Mouse (Mus musculus) heart, embryonic 11.5 days (tissue): Measurements from ENCODE around the gene Rasip1. TPM values are rescaled to one million over a fixed set of nuclear protein-coding genes. Genes with fewer than 3 reads are reported as not detected.
A peak's percentile ranks its signal among the peaks of the same experiment; 100 is the strongest.

Experiments used
- ATAC-seq: fragments of 200-750 bp; cut with Nextera tagmentation; replicated peaks from 2 replicates; pipeline ENCODE4 v1.8.0; 2017; ENCODE audit warnings: moderate library complexity; ENCODE audit not compliant: insufficient number of reproducible peaks, low FRiP score, low TSS enrichment
- H3K27ac ChIP-seq: fragments of 300-500 bp; sonication (generic); 2 replicates; pipeline ENCODE4 v1.5.1; 2014; ENCODE audit warnings: mild to moderate bottlenecking, low read depth, low read length
- H3K27me3 ChIP-seq: fragments of 300-500 bp; sonication (generic); 2 replicates; pipeline ENCODE4 v1.6.1; 2014; ENCODE audit warnings: mild to moderate bottlenecking, low read length, mixed read lengths; ENCODE audit not compliant: control insufficient read depth, insufficient read depth
- H3K36me3 ChIP-seq: fragments of 300-500 bp; sonication (generic); 2 replicates; pipeline ENCODE4 v1.6.1; 2014; ENCODE audit warnings: mild to moderate bottlenecking, low read length, moderate library complexity, mixed read lengths; ENCODE audit not compliant: control insufficient read depth, insufficient read depth
- H3K4me1 ChIP-seq: fragments of 300-500 bp; sonication (generic); 2 replicates; pipeline ENCODE4 v1.6.1; 2014; ENCODE audit warnings: low read length; ENCODE audit not compliant: control insufficient read depth, insufficient read depth
- H3K4me2 ChIP-seq: fragments of 300-500 bp; sonication (generic); 2 replicates; pipeline ENCODE4 v1.6.1; 2014; ENCODE audit warnings: mild to moderate bottlenecking, moderate library complexity
- H3K4me3 ChIP-seq: fragments of 300-500 bp; sonication (generic); 2 replicates; pipeline ENCODE4 v1.5.1; 2014; ENCODE audit warnings: low read depth, low read length
- H3K9ac ChIP-seq: fragments of 300-500 bp; sonication (generic); 2 replicates; pipeline ENCODE4 v1.6.1; 2014; ENCODE audit warnings: mild to moderate bottlenecking, low read depth, low read length, moderate library complexity
- H3K9me3 ChIP-seq: fragments of 300-500 bp; sonication (generic); replicated peaks from 2 replicates; pipeline ENCODE4 v1.6.1; 2016; ENCODE audit warnings: low read length; ENCODE audit not compliant: control insufficient read depth
- WGBS: fragments of 180-500 bp; shearing (Covaris S2); extraction: QIAGEN DNeasy Blood & Tissue Kit; methylation state at CpG from one replicate; pipeline ENCODE4 v1.1.7; 2014; ENCODE audit not compliant: insufficient replicate concordance; 5-methylcytosine and 5-hydroxymethylcytosine counted together
- polyA plus RNA-seq: library from polyadenylated mRNA; unstranded; fragments of >200 nt; fragmentation: Nextera tagmentation; extraction: Ambion mirVana; gene quantifications from 2 replicates; pipeline ENCODE4 v1.2.1, GENCODE M21; 2014

Gene Rasip1
- polyA plus RNA-seq, 1 experiment from 2014 or later: 14.5 TPM

GRCm38 (mm10) chr7:45617042-45617695 lies 10.1 kb upstream of the Rasip1 start, which contains the start of gene Fut1:
Gene Fut1 (plus strand): TSS chr7:45617289.
- Histone ChIP-seq H3K4me3 (peak within 1 kb of the TSS; percentile 1; the same call in 1 of the 2 replicates), H3K27me3 (peaks cover 49% of the 10 kb centered on the region), H3K9ac (no peak within 1 kb of the TSS), H3K4me2 (peak within 1 kb of the TSS; percentile 9; the same call in 1 of the 2 replicates), H3K36me3 (no peaks in the 10 kb centered on the region), H3K9me3 (no peaks in the 10 kb centered on the region), H3K27ac (no peak within 1 kb of the TSS), H3K4me1 (0 out of 2 replicates have a peak, but pooled peaks cover 3% of the 10 kb centered on the region)
- no peak for ATAC-seq
- 7% methylated on average over 31 of the region's 31 CpGs for WGBS

DNA sequence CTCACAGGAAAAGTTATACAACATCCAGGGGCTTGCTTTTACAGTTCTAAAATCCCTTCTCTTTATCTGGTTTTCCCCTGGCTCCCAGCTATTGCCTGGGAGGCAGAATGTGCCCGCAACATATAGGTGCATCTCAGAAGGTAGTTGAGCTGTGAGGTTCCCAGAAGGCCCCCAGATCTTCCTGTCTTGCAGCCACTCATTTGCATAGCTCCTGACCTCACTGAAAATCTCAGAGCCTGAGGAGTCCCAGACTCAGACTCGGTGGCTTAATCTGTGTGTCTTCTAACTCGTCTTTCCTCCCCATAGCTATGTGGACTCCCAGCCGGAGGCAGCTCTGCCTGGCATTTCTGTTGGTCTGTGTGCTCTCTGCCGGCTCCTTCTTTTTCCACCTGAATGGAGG lies 9.0 kb upstream of the Rasip1 start:
- H3K4me1 ChIP-seq: 0 out of 2 replicates have a peak, but pooled peaks cover 3% of the 10 kb centered on the region
- H3K4me2 ChIP-seq: no peak overlapping the region
- 68% methylated on average over 5 of the region's 5 CpGs for WGBS
- ATAC-seq: no peak
- no peak overlapping the region for H3K4me3 ChIP-seq
- H3K36me3 ChIP-seq: no peaks in the 10 kb centered on the region
- H3K27me3 ChIP-seq: peaks cover 49% of the 10 kb centered on the region
- H3K9me3 ChIP-seq: no peaks in the 10 kb centered on the region; the same call in 1 of the 2 replicates
- no peak overlapping the region for H3K27ac ChIP-seq
- no peak overlapping the region for H3K9ac ChIP-seq

DNA sequence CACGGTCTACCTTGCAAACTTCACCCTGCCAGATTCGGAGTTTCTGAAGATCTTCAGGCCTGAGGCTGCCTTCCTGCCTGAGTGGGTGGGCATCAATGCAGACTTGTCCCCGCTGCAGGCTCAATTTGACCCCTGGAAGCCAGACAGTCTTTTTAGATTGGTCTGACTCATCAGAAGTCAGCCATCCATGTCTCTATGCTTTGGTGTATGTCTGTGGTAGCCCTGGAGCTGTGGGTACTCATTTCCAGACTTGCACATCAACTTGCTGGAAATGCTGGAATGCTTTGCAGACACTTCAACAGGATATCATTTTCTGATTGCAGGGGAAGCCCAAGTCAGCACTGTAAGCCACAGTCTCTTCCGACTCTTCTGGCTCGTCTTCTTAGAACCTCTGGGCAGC lies 7.7 kb upstream of the Rasip1 start:
- Histone ChIP-seq H3K36me3 (no peaks in the 10 kb centered on the region), H3K27ac (no peak overlapping the region), H3K4me3 (no peak overlapping the region), H3K9me3 (no peaks in the 10 kb centered on the region; the same call in 1 of the 2 replicates), H3K9ac (no peak overlapping the region), H3K4me2 (no peak overlapping the region), H3K27me3 (peaks cover 49% of the 10 kb centered on the region), H3K4me1 (0 out of 2 replicates have a peak, but pooled peaks cover 3% of the 10 kb centered on the region)
- ATAC-seq: no peak
- 85% methylated on average over 5 of the region's 5 CpGs for WGBS

- no peaks in the 10 kb centered on the region for H3K36me3 ChIP-seq
- peak within 1 kb of the TSS; percentile 40 for H3K4me2 ChIP-seq
- ATAC-seq: 0 out of 2 replicates have a peak, but pooled peaks have one; percentile 9
- no peak within 1 kb of the TSS for H3K4me3 ChIP-seq
- 0 out of 2 replicates have a peak, but pooled peaks cover 3% of the 10 kb centered on the region for H3K4me1 ChIP-seq
- WGBS: 20% methylated on average over 9 of the region's 9 CpGs
- peaks cover 37% of the 10 kb centered on the region for H3K27me3 ChIP-seq
- H3K9me3 ChIP-seq: no peaks in the 10 kb centered on the region; the same call in 1 of the 2 replicates
- H3K9ac ChIP-seq: no peak within 1 kb of the TSS
- H3K27ac ChIP-seq: no peak within 1 kb of the TSS
Measured at GRCm38 (mm10) chr7:45621443-45621842, 5.8 kb upstream of the Rasip1 start, which contains the start of gene Izumo1. Gene Izumo1 (plus strand): TSS chr7:45621811.

DNA sequence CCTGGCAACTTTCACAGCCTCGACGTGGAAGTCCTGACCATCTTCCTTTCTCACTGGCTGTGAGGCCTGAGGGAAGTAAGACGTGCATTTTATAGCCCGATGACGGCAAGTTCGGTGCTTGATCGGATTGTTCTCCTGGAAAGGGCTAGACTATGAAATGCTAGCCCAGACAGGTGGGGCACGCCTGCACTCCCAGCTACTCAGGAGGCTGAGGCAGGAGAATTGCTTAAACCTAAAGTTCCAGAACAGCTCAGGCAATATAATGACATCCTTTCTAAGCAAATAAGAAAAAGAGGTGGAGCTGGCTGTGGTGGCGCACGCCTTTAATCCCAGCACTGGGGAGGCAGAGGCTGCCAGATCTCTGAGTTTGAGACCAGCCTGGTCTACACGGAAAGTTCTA lies 3.8 kb upstream of the Rasip1 start:
- peaks cover 3% of the 10 kb centered on the region; the same call in 1 of the 2 replicates for H3K4me1 ChIP-seq
- H3K27ac ChIP-seq: no peak overlapping the region
- peaks cover 30% of the 10 kb centered on the region for H3K27me3 ChIP-seq
- no peak overlapping the region for H3K9ac ChIP-seq
- H3K4me3 ChIP-seq: no peak overlapping the region
- H3K9me3 ChIP-seq: no peaks in the 10 kb centered on the region; the same call in 1 of the 2 replicates
- no peaks in the 10 kb centered on the region for H3K36me3 ChIP-seq
- no peak for ATAC-seq
- no peak overlapping the region for H3K4me2 ChIP-seq
- 88% methylated on average over 11 of the region's 11 CpGs for WGBS

DNA sequence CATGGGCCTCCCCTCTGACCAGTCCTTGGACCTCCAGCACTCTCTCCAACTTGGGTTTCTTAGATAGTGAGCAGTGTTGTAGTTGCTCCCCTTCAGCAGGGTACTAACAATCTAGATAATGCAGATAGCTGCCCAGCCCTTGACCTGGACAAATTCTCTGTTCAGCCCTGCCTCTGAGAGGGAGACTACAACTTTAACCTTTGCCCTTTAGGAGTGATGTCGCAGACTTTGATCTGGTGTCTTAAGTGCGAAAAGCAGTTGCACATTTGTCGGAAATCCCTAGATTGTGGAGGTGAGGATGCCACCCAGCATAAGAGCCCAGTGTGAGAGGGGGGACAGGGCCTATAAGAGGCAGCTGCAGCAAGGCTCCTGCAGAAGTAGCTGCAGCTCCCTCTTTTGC lies 2.6 kb upstream of the Rasip1 start:
- H3K4me2 ChIP-seq: no peak overlapping the region
- no peak overlapping the region for H3K4me3 ChIP-seq
- H3K27me3 ChIP-seq: peaks cover 19% of the 10 kb centered on the region
- no peak overlapping the region for H3K27ac ChIP-seq
- H3K9me3 ChIP-seq: no peaks in the 10 kb centered on the region; the same call in 1 of the 2 replicates
- no peak for ATAC-seq
- H3K36me3 ChIP-seq: no peaks in the 10 kb centered on the region
- peaks cover 4% of the 10 kb centered on the region; the same call in 1 of the 2 replicates for H3K4me1 ChIP-seq
- H3K9ac ChIP-seq: no peak overlapping the region
- 55% methylated on average over 3 of the region's 3 CpGs for WGBS

GRCm38 (mm10) chr7:45625481-45625880 lies 1.8 kb upstream of the Rasip1 start:
- H3K4me3 ChIP-seq: no peak overlapping the region
- ATAC-seq: no peak
- peaks cover 4% of the 10 kb centered on the region; the same call in 1 of the 2 replicates for H3K4me1 ChIP-seq
- H3K36me3 ChIP-seq: no peaks in the 10 kb centered on the region
- no peak overlapping the region for H3K27ac ChIP-seq
- H3K4me2 ChIP-seq: no peak overlapping the region
- 82% methylated on average over 8 of the region's 8 CpGs for WGBS
- no peaks in the 10 kb centered on the region; the same call in 1 of the 2 replicates for H3K9me3 ChIP-seq
- no peak overlapping the region for H3K9ac ChIP-seq
- peaks cover 21% of the 10 kb centered on the region for H3K27me3 ChIP-seq

GRCm38 (mm10) chr7:45626571-45627076 lies 664 bp upstream of the Rasip1 start:
- Histone ChIP-seq H3K27me3 (peaks cover 21% of the 10 kb centered on the region), H3K27ac (peak overlapping the region; percentile 65), H3K36me3 (no peaks in the 10 kb centered on the region), H3K4me1 (peaks cover 4% of the 10 kb centered on the region; the same call in 1 of the 2 replicates), H3K9ac (no peak overlapping the region), H3K9me3 (no peaks in the 10 kb centered on the region; the same call in 1 of the 2 replicates), H3K4me3 (no peak overlapping the region), H3K4me2 (peak overlapping the region; percentile 93; the same call in 1 of the 2 replicates)
- 70% methylated on average over 7 of the region's 7 CpGs for WGBS
- no peak for ATAC-seq
